Mouse (Mus musculus): ENCODE data around the gene Efcab9. TPM values are rescaled to one million over a fixed set of nuclear protein-coding genes. Genes with fewer than 3 reads are reported as not detected.

The Efcab9 gene
- total and polyA plus RNA-seq, 2 experiments from 2014 or later, result 0.22 TPM; not detected in 1

DNA sequence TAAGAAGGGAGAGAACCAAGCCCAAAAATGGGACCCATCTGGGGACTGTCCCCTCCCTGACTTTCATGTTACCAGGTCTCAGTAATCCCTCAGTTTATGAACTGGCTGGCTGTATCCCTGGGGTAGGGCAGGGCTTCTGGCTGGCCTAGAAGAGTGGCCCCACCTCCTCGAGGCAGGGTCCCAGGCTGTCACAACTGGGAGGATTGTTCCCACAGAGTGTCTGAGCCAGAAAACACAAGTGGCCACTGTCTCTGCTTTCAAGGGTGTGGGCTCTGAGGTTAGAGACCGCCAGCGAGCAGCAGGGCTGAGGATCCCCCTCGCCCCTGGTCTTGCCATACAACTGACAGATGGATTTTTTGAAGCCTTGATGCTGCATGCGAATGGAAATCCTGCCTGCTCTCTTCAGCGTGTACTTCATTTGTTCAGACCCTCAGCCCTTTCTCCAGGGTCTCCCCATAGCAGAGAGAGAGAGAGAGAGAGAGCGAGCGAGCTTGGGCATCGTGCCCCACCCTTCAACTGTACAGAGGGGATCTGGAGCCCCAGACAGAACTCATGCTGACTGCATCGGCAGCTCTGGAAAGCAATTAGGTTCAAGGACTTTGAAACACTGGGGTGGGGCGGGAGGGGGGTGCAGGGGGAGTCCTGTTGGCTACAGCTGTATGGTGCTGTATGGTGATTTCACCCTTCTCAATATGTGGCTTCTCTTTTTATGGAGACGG, 19.9 kb upstream of the Efcab9 start:
- TF ChIP-seq CTCF (IDR thresholded peaks at IDR 0.05; ENCODE audit: low read depth), result no peak
- 35% methylated on average over 12 of the region's 12 CpGs for WGBS
- DNase-seq (no peak), ATAC-seq (peak; percentile 66)
- no peaks in the 10 kb centered on the region for H3K9me3 ChIP-seq (ENCODE audit: low read length)
- H3K4me1 ChIP-seq (ENCODE audit: insufficient read depth), result no peaks in the 10 kb centered on the region
- no peaks in the 10 kb centered on the region for H3K27me3 ChIP-seq (ENCODE audit: insufficient read depth, low read length)
- H3K27ac ChIP-seq (ENCODE audit: low read depth, low read length), result no peak overlapping the region
- H3K36me3 ChIP-seq (ENCODE audit: insufficient read depth), result no peaks in the 10 kb centered on the region
- H3K4me3 ChIP-seq (ENCODE audit: low read depth, low read length), result no peak overlapping the region
- no peak overlapping the region for H3K9ac ChIP-seq
- no peak overlapping the region for H3K4me2 ChIP-seq (ENCODE audit: low read depth)

DNA sequence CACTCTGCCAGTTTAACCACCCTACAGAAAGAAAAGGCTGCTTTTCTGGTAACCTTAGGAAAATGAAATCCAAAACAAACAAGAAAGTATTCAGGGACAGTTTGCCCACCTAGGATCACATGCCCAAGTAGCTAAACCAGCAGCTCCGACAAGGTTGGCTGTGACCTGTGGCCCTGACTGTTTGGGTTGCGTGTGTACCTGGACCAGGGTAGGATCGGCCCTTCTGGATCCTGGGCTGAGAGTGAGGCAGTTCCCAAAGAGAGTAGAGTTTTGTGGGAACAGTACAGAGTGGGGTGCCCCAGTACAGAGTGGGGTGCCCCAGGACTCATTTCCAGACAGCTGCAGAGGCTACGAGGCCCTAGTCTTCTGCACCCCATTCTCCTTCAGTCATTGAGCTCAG, 19.2 kb upstream of the Efcab9 start:
- Histone ChIP-seq H3K4me1 (ENCODE audit: insufficient read depth) (no peaks in the 10 kb centered on the region), H3K36me3 (ENCODE audit: insufficient read depth) (no peaks in the 10 kb centered on the region), H3K9me3 (ENCODE audit: low read length) (no peaks in the 10 kb centered on the region), H3K4me2 (ENCODE audit: low read depth) (no peak overlapping the region), H3K9ac (no peak overlapping the region), H3K27ac (ENCODE audit: low read depth, low read length) (no peak overlapping the region), H3K27me3 (ENCODE audit: insufficient read depth, low read length) (no peaks in the 10 kb centered on the region), H3K4me3 (ENCODE audit: low read depth, low read length) (no peak overlapping the region)
- ATAC-seq (no peak), DNase-seq (no peak)
- no peak for TF ChIP-seq CTCF (IDR thresholded peaks at IDR 0.05; ENCODE audit: low read depth)
- 89% methylated on average over 4 of the region's 4 CpGs for WGBS

DNA sequence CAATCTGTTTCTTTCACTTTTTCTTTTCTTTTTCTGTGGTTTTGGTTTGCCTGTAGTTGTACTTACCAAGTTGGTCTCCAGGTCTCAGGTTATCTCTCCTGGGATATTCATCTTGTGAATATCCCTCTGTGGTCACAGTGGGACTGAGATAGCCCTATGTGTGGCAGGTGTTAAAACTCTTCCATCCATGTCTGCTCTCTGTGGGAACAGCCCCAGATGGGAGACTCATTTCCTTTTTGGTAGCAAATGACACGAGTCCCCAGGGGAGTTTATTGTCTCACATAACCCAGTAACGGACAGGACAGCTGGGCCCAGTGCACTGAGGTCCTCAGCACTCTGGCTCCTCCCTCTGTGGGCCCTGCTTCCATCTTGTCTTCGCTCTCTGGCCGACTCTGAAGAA, 18.2 kb upstream of the Efcab9 start:
- DNase-seq (no peak), ATAC-seq (no peak)
- Histone ChIP-seq H3K36me3 (ENCODE audit: insufficient read depth) (no peaks in the 10 kb centered on the region), H3K9me3 (ENCODE audit: low read length) (no peaks in the 10 kb centered on the region), H3K27me3 (ENCODE audit: insufficient read depth, low read length) (no peaks in the 10 kb centered on the region), H3K4me1 (ENCODE audit: insufficient read depth) (no peaks in the 10 kb centered on the region), H3K9ac (no peak overlapping the region), H3K4me3 (ENCODE audit: low read depth, low read length) (no peak overlapping the region), H3K4me2 (ENCODE audit: low read depth) (no peak overlapping the region), H3K27ac (ENCODE audit: low read depth, low read length) (no peak overlapping the region)
- 63% methylated on average over 4 of the region's 4 CpGs for WGBS
- TF ChIP-seq CTCF (IDR thresholded peaks at IDR 0.05; ENCODE audit: low read depth), result no peak

DNA sequence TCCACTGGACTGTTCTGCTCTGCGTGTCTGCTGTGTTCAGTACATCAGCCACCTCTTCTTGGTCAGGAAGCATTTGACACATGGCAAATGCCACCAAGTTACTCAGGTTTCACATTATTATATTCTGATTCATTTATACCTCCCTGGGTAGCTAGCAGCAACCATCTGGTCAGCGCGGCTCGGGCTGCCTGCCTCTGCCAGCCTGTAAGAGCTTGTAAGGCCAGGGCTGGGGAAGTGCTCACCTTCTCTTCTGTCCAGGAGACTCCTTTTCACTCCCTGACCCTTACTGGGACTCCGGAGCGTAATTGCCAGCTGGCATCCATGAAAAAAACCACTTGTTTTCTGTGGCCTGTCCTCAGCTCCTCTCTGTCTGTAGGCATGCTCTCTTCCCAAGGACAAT, 17.4 kb upstream of the Efcab9 start:
- no peak overlapping the region for H3K27ac ChIP-seq (ENCODE audit: low read depth, low read length)
- WGBS, result 69% methylated on average over 6 of the region's 6 CpGs
- DNase-seq, result no peak

DNA sequence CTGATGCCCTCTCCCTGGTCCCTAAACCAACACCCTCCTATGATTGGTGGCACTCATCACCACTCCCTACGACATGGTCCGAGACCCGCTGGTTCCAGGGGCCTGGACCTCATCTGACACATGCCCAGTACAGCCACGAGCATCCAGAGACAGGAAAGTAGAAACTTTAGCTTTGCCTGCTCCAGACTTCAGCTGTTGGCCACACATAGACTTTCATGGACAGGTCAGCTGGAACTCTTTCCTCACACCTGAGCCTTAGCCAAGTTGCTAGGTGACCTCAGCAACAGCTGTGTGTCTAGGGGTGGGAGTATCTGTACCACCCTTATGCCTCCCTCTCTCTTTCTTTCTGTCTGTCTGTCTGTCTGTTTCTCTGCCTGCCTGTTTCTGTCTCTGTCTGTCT, 16.4 kb upstream of the Efcab9 start:
- H3K27ac ChIP-seq (ENCODE audit: low read depth, low read length), result no peak overlapping the region
- WGBS, result 95% methylated on average over 4 of the region's 4 CpGs

More for the DNA sequence above, 17.4 kb upstream of the Efcab9 start:
- Histone ChIP-seq H3K9ac (no peak overlapping the region), H3K27me3 (ENCODE audit: insufficient read depth, low read length) (no peaks in the 10 kb centered on the region), H3K36me3 (ENCODE audit: insufficient read depth) (no peaks in the 10 kb centered on the region), H3K4me2 (ENCODE audit: low read depth) (no peak overlapping the region), H3K9me3 (ENCODE audit: low read length) (no peaks in the 10 kb centered on the region), H3K4me3 (ENCODE audit: low read depth, low read length) (no peak overlapping the region), H3K4me1 (ENCODE audit: insufficient read depth) (no peaks in the 10 kb centered on the region)
- TF ChIP-seq CTCF (IDR thresholded peaks at IDR 0.05; ENCODE audit: low read depth), result no peak
- ATAC-seq, result no peak

DNA sequence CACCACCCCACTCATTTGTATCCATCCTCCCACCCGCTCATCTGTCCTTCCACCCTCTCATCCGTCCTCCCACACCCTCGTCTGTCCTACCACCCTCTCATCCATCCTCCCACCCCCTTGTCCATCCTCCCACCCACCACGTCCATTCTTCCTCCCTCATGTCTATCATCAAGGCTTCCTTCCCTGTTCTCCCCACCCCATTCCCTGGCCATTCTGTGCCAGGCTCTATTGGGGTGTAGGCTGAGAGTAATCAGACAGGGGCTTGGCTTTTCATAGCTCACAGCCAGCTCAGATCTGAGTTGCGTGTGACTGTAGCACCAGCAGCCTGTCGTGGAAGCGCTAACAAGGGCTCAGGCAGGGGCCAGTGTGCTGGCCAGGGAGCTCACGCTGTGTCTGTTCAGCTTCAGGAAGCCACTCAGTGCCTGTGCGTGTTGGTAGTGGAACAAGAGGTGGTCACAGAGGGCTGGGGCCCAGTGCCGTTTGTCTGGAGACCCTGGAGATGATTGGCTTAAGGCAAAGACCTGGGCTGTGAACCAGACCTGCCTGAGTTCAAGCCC, 15.6 kb upstream of the Efcab9 start:
- H3K9me3 ChIP-seq (ENCODE audit: low read length), result no peaks in the 10 kb centered on the region
- H3K36me3 ChIP-seq (ENCODE audit: insufficient read depth), result no peaks in the 10 kb centered on the region
- 71% methylated on average over 10 of the region's 10 CpGs for WGBS
- no peak overlapping the region for H3K4me2 ChIP-seq (ENCODE audit: low read depth)
- ATAC-seq (no peak), DNase-seq (no peak)
- no peak overlapping the region for H3K9ac ChIP-seq
- no peak overlapping the region for H3K27ac ChIP-seq (ENCODE audit: low read depth, low read length)
- H3K27me3 ChIP-seq (ENCODE audit: insufficient read depth, low read length), result no peaks in the 10 kb centered on the region
- H3K4me1 ChIP-seq (ENCODE audit: insufficient read depth), result no peaks in the 10 kb centered on the region
- TF ChIP-seq CTCF (IDR thresholded peaks at IDR 0.05; ENCODE audit: low read depth), result no peak
- H3K4me3 ChIP-seq (ENCODE audit: low read depth, low read length), result no peak overlapping the region

More for the DNA sequence above, 16.4 kb upstream of the Efcab9 start:
- Histone ChIP-seq H3K27me3 (ENCODE audit: insufficient read depth, low read length) (no peaks in the 10 kb centered on the region), H3K9ac (no peak overlapping the region), H3K4me3 (ENCODE audit: low read depth, low read length) (no peak overlapping the region), H3K9me3 (ENCODE audit: low read length) (no peaks in the 10 kb centered on the region), H3K36me3 (ENCODE audit: insufficient read depth) (no peaks in the 10 kb centered on the region), H3K4me1 (ENCODE audit: insufficient read depth) (no peaks in the 10 kb centered on the region), H3K4me2 (ENCODE audit: low read depth) (no peak overlapping the region)
- no peak for DNase-seq
- TF ChIP-seq CTCF (IDR thresholded peaks at IDR 0.05; ENCODE audit: low read depth), result no peak
- no peak for ATAC-seq

DNA sequence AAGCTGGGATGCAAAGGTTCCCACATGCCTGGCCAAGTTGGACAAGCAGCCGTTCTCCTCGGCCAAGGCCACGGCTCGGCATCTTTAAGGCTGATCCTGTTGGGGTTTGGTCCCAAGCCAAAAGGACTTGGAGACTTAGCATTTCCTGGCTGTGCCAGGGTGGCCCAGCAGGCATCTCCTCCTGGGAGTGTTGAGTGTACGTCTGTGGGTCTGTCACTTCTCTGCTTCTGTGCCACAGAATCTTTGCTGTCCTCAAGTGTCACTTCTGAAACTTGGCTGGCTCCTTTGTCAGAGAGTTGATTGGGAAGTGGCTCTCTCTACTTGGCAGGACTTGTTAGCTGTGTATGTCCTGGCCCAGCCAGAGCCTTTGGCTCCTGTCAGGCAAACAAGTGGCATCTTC, 14.6 kb upstream of the Efcab9 start:
- Histone ChIP-seq H3K27me3 (ENCODE audit: insufficient read depth, low read length) (no peaks in the 10 kb centered on the region), H3K9me3 (ENCODE audit: low read length) (no peaks in the 10 kb centered on the region), H3K4me2 (ENCODE audit: low read depth) (no peak overlapping the region), H3K4me3 (ENCODE audit: low read depth, low read length) (no peak overlapping the region), H3K27ac (ENCODE audit: low read depth, low read length) (peak overlapping the region; percentile 15; the same call in 1 of the 2 replicates), H3K4me1 (ENCODE audit: insufficient read depth) (no peaks in the 10 kb centered on the region), H3K9ac (no peak overlapping the region), H3K36me3 (ENCODE audit: insufficient read depth) (no peaks in the 10 kb centered on the region)
- ATAC-seq (peak; percentile 86), DNase-seq (peak; percentile 67)
- no peak for TF ChIP-seq CTCF (IDR thresholded peaks at IDR 0.05; ENCODE audit: low read depth)
- 39% methylated on average over 5 of the region's 5 CpGs for WGBS
